Mouse (Mus musculus): ENCODE data around the gene Nos1.

The Nos1 gene

DNA sequence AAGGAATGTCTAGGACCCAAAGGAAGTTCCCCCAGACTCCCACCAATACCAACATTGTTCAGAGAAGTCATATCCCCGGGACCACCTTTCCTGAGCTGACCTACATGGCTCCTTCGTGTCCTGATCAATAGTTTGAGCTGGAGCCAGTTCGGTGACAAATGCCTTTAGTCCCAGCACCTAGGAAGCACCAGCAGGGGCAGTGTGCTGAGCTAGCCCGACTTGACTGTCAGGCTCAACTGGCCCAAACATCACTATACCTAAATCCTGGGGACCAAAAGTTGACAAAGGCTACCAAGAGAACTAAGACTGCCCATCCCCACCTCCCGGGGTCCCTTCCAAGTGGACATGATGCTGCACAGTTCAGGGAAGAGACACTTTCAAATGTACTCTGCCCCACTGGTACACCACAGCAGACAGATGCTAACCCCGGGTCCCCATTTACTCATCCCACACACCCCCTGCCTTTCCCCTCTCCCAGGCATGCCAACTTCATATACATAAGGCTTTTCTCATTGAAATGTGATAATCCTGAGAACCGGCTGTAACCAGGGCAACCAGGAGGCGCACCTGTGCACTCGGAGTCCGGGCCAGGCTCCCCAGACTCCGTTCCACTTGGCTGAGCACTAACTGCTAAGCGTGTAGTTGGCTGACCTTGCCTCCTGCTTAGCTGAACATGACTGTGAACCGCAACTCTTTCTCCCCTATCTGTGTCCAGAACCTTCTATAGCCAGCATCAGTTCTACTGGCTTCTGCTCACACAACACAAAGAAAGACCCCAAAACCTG lies 120.3 kb downstream of the Nos1 start:
- peak; percentile 53 for DNase-seq

DNA sequence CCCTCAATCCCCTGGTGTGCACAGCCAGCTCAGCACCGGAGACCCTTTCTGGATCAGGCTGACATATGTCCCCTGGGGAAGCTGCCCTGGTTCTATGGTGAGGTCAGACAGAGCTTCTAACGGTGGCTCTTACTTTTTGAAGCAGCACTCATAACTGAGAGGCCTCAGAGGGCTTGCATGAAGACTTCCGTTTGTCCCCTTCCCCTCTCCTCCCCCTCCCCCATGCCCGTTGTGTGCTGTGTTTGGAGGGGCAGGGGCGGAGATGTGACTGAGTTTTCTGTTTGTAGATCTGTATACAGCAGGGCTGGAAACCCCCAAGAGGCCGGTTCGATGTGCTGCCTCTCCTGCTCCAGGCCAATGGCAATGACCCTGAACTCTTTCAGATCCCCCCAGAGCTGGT lies 122.7 kb downstream of the Nos1 start:
- no peak for DNase-seq

DNA sequence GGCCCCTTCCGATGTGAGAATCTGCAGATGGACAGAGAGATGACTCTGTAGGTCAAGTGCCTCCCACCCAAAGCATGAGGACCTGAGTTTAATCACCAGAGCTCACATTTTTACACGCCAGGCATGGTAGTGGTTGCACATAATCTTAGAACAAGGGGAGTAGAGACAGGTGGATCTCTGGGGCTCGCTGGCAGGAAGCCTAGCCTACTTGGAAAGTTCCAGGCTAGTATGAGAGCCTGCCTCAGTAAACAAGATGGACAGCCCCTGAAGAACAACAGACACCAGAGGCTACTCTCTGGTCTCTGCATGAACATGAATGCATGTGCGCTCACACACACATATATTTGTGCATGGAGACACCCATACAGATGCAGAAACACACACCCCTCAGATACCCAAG lies 124.9 kb downstream of the Nos1 start:
- no peak for DNase-seq

DNA sequence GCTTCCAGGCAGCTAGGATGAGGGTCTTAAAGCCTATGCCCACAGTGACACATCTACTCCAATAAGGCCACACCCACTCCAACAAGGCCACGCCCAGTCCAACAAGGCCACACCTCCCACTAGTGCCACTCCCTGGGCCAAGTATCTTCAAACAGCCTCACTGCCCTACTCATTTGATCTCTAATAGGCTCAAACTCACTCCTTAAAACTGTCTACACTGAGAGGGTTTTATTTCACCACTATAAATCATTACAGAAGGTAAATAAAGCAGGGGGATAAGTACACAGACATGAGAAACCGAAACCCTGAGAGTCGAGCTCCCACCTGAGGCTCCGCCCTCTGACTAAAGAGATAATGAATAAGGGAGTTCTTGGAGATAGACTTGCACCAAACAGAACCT lies 128.7 kb downstream of the Nos1 start:
- DNase-seq, result no peak

DNA sequence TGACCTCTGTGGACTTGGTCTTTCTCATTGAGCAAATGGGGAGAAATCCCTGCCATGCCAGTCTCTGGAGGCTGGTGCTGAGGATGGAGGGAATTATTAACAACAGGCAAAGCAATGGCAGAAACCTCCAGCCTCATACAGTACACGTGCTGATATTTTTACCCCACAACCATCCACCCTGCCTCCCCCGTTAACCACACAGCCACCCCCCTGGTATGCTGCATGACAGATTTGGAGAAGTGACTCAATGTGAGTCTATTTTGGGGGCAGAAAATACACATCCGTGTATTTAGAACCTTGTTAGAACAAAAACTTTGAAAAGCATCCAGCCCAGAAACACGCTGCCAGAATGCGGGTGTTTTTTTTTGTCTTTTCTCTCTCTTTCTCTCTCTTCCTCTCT lies 135.5 kb downstream of the Nos1 start:
- no peak for DNase-seq

DNA sequence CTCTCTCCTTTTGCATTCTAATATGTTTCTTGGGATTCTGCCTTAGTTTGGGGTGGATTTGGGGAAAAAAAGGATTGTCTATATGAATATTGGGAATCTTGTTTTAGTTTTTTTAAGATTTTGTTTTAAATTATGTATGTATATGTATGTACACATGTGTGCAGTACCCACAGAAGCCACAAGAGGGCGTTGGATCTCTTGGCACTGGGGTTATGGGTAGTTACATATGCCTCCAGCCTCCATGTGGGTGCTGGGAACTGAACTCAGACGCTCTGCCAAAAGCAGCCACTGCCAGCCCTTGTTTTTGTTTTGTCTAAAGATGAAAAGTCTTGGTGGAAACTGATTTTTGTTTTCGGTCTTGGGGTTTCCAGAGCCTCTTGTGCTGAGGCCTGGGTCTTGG lies 136.1 kb downstream of the Nos1 start:
- no peak for DNase-seq

DNA sequence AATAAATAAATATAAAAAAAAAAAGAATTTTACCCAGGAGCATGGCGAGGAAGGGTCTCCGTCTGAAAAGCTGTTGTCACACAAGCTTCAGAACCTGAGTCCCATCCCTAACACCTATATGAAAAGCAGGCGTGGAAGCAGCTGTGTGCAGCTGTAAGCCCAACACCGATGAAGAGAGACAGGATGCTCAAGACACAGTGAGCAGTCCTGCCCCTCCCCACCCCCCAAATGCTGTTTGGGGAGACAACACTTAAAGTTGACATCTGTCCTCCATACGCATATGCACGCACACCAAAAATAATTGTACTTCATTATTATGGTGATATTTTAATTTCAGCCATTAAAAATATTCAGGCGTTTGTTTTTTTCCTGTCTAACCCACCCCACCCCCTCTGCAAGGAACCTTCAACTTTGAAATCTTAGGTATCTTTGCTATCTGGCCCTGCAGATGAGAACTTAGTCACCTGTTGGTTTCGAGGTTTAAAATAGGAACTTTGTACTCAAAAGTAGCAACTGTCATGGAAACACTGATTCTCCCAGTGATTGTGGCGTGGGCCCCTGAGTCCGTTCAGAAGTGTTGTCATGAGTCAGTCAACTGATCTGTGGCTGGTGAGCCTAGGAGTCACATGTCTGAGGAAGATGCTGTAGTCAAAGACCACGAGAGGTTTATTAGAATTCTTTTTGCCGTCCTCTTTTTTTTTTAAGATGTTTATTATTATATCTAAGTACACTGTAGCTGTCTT lies 141.1 kb downstream of the Nos1 start:
- DNase-seq, result no peak

DNA sequence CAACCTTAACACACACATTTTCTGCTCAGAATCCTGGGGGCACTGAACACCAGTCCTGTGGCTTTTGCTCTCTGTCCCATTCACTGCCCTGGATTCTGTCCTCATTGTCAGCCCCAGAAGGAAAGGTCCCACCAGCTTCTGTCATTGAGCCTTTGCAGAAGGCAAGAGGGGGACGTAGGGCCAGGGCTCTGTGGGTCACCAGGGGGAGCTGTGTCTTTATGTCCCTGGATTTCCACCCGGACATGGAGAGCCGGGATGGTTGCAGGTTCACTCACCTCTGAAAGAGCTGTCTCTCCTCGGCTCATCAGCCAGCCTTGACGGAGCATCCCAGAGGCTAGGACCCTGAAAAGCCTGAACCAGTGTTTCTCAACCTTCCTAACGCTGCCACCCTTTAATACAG lies 142.9 kb downstream of the Nos1 start:
- DNase-seq, result no peak

DNA sequence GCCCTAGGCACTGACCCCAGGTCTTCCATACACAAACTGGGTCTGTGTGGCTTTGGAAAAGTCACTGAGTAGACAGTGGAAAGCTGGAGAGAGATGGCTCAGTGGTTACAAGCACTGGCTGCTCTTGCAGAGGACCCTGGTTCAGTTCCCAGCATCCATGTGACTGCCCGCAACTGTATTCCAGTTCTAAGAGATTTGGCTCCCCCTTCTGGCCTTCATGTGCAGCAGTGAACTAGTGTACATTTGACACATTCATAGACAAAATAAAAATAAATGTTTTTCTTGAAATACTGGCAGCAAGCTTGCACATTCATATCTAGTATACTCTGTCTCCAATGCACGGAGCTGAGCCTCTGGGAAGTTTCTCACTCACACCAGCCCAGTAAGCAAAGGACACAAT lies 147.7 kb downstream of the Nos1 start:
- no peak for DNase-seq

DNA sequence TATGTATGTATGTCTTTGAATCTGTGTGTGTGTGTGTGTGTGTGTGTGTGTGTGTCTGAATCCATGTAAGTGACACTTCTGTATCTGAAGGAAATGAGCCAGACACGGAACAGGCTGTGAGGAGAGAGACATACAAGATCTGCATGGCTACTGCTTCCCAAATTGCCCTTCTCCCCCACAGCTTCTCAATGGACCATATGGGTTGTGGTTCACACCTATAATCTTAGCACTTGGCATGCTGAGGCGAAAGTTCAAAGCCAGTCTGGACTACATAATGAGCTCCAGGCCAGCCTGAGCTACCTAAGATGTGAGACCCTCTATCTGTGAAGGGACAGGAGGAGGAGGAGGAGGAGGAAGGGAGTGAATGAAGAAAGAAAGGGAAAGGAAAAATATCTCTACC lies 151.4 kb downstream of the Nos1 start:
- DNase-seq, result no peak

DNA sequence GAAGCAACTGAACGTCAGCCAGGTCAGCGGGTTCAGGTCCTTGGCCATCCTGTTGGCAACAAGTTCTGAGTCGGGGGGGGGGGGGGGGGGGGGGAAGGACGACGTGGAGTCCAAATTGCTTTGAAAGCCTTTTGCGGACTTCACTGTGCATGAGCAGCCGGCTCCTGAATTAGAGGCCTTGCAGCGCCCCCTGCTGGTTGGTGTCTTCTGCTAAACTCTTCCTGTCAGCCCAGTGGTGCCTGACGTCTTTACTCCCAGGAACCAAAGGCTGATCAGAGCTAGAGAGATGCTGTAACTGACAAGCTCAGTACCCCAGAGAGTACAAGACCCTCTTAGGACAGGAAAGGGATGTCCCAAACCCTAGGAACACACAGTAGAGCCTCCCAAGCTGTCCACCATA lies 152.0 kb downstream of the Nos1 start:
- DNase-seq, result peak; percentile 82

DNA sequence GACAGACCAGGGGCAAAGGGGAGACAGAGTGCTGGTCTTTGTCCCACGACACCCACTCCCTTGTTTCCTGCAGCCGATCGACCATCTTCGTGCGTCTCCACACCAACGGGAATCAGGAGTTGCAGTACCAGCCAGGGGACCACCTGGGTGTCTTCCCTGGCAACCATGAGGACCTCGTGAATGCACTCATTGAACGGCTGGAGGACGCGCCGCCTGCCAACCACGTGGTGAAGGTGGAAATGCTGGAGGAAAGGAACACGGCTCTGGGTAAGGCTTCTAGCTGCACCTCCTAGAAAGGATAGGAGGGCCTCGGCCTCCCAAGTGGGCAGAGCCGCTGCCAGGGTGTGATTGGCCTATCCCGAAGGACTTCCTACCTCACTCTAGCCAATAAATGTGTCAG lies 155.5 kb downstream of the Nos1 start:
- DNase-seq, result no peak

DNA sequence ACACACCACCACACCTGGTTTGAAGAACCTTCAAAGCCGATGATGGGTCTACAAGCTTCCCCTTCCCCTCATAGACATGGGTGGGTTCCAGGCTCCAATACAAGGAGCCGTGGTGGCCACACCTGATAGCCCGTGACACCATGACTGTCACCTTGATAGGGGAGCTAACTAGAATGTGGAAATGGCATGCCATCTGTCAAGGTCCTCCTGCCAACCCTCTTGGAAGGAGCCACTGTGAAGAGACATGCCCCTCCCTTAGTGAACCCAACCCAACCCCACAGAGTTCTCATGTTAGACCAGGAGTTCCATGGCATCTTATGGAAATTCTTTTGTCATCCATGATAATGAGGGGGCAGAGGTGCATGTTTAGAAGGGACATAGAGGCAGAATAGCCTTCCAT lies 156.4 kb downstream of the Nos1 start:
- no peak for DNase-seq

DNA sequence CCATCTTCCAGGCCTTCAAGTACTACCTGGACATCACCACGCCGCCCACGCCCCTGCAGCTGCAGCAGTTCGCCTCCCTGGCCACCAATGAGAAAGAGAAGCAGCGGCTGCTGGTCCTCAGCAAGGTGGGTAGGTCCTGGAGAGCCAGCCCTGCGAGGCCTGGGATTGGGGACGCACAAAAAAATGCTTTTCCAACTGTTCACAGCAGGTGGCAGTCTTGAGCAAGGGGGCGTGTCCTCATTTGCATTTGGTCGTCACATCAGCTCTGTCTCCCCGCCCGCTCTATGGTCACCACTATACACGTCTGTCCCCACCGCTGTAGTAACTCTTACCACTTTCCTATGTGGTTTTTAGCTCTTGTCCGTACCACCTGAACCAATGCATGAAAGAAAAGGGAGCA lies 157.3 kb downstream of the Nos1 start:
- DNase-seq, result peak; percentile 70

DNA sequence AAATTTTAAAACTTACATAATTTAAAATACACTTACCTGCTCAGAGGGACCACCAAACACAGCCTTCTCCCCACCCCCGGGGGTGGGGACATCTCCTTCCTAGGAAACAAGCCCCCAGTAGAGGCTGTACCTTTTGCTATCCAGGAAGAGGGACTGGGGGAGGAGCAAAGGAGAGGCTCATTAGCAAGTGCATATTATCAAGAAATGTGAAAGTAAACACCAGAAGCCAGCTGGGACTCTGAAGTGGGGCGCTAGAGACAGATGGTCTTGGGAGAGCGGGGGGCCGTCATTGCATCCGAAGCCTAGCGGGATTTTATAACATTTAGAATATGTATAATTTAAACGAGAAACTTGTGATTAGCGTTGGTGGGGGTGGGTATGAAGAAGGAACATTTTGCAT lies 158.6 kb downstream of the Nos1 start:
- DNase-seq, result no peak

DNA sequence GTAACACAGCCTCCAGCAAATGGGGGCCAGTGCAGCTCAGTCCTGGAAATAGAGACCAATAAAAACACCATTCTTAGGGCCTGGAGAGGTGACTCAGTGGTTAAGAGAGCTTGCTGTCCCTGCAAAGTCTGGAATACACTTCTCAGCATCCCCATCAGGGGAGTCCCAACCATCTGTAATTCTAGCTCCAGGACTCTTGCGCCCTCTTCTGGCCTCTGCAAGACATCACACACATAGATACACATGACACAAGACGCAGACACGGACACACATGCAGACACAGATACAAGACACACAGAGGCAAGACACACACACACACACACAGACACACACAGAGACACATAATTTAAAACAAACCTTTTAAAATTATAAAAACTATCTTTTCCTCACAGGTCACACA lies 160.7 kb downstream of the Nos1 start:
- DNase-seq, result no peak

DNA sequence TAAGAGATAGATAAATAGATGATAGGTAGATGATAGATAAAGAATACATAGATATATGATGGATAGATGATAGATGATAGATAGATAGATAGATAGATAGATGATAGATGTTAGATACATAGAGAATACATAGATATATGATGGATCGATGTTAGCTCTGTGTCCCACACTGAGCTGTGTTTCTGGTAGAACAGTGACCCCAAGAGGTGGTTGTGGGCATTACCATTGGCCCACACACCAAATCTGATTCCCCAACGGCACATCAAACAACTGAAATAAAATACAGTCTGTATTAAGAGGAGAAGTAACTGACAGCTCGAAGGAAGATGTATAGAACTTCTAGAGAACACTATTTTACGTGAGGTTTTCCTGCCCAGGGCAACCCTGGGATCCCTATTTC lies 165.8 kb downstream of the Nos1 start:
- peak; percentile 58 for DNase-seq

DNA sequence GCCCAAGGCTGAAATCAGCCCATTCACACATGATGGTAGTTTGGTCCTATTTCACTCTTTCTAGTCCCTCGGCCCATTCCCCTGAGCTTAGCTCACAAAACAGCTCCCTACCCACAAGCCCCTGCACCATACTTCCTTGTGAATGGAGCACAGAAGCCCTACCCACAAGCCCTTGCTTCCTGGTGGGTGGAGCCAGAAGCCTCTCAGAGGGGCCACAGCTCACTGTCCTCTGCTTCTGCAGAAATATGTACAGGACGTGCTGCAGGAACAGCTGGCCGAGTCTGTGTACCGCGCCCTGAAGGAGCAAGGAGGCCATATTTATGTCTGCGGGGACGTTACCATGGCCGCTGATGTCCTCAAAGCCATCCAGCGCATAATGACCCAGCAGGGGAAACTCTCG lies 168.6 kb downstream of the Nos1 start:
- no peak for DNase-seq

DNA sequence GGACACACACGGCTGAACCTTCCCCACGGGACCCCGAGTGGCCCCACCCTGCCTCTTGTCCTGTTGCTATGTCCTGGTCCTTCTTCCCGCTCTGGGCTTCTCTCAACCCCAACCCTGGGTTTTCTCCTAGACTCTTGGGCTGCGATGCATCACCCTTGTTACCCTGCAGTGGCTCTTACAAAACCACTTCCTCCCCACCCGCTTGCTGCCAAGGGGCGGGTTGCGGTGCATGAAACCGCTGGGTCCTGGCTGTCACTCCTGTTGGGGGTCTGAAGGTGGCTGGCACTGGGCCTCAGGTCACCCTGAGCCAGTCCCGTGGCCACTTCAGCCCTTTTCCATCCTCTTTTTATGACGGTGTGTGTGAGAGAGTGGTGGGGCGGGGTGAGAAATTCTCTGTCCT lies 173.1 kb downstream of the Nos1 start:
- DNase-seq, result no peak

DNA sequence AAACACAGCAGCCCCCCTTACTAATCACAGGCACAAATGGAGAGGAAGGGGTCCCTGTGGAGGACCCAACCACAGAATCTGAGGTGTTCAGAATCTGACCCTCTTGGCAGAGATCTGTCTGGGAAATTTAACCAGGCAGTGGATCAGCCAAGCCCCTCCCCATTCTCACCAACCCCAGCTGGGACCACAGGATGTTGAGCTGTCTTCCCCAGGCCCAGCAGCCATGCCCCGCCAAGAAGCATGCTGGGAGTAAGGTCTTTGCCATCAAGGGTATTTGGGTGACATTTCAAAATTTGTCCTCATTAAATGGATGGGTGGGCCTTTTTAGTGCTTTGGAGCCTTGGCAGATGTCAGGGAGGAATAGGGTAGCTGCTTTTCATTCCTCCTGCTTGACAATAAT lies 173.6 kb downstream of the Nos1 start:
- DNase-seq, result no peak

DNA sequence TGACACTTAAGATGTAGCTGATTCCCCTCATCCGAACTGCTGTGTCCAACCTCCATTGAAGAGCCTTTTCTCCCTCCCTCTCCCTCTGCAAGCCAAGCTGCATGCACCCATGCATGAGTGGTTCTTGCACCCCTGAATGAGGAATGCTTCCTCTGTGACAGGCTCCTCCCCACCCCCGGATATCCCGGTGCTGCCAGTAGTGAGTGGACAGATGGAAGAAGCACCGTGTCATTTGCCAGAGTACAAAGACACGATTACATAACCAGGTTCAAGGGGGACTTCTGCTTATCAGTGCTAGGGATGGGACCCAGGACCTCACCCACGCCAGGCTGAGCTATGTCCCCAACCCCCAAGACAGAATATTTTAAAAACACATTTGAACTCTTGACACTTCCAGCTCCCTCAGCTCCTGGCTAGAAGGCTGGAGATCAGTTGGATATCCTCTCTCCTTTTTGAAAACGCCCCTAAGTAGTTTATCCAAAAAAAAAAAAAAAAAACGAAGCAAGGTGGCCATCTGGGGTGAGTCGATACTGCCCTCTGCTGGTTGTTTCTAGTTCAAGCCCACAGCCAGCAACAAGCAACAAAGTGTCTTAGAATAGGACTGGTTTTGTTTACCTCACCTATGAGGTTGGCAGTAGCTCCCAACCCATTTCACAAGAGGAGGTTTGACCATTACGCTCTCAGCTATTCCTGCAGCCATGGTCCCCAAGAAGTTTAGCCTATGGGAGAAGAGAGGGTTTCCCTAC lies 175.0 kb downstream of the Nos1 start:
- peak; percentile 37 for DNase-seq

DNA sequence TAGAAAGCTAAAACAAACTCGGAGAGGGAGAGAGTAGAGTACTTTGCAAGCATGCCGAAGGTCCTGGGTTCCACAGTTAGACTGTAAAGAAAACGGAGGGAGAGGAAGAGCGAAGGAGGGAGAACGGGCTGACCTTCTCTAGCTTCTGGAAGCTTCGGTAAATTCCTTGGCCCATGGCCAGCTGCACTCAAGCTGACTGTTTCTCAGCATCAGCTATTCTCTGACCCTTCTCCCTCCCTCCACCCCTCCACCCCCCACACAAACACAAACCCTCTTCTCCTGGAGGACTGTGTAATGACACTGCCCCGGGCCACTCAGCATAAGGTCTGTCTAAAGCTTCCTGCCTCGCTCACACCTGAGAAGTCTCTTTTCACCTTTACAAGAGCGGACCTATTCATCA lies 183.9 kb downstream of the Nos1 start:
- peak; percentile 28 for DNase-seq

DNA sequence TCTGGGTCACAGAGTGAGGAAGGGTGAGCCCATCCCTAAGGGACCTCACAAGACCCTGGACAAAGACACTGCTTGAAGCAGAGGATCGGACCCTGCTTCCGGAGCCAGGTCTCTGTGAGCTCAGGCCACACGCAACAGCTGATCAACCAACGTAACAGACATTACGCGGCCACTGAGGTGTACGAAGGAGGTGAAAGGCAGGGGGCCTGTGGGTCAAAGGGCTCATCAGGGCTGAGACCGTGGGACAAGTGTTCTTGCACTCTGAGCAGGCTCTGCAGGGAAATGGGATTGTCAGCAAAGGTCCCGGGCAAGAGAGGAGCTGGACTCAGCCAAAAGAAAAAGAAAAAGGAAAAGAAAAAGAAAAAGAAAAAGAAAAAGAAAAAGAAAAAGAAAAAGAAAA lies 186.1 kb downstream of the Nos1 start:
- peak; percentile 27 for DNase-seq

DNA sequence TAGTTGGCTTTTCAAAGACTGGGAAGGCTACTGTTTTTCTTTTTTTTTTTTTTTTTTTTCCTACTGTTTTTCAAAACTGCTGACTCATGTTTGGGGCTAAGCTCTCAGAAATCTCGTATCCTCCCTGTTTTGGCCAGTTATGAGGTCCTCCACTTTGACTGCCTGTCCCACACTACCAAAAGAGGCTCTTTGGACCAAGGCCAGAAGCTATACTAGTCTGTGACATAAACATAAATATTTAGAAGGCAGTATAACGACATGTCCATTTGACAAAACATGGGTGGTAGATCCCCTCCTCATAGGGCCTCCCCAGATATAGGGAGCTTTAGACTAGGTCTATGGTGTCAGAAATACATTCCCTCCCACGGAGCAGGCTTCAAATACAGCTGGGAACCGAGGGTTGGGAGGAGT lies 186.8 kb downstream of the Nos1 start:
- DNase-seq, result no peak
